Mouse (Mus musculus) heart, embryonic 11.5 days (tissue): ENCODE measurements around the gene Atg4c. TPM values are rescaled to one million over a fixed set of nuclear protein-coding genes. Genes with fewer than 3 reads are reported as not detected.

Experiments used
- ATAC-seq: fragments of 200-750 bp; cut with Nextera tagmentation; replicated peaks from 2 replicates; pipeline ENCODE4 v1.8.0; 2017; ENCODE audit warnings: moderate library complexity; ENCODE audit not compliant: insufficient number of reproducible peaks, low FRiP score, low TSS enrichment
- H3K27ac ChIP-seq: fragments of 300-500 bp; sonication (generic); 2 replicates; pipeline ENCODE4 v1.5.1; 2014; ENCODE audit warnings: mild to moderate bottlenecking, low read depth, low read length
- H3K27me3 ChIP-seq: fragments of 300-500 bp; sonication (generic); 2 replicates; pipeline ENCODE4 v1.6.1; 2014; ENCODE audit warnings: mild to moderate bottlenecking, low read length, mixed read lengths; ENCODE audit not compliant: control insufficient read depth, insufficient read depth
- H3K36me3 ChIP-seq: fragments of 300-500 bp; sonication (generic); 2 replicates; pipeline ENCODE4 v1.6.1; 2014; ENCODE audit warnings: mild to moderate bottlenecking, low read length, moderate library complexity, mixed read lengths; ENCODE audit not compliant: control insufficient read depth, insufficient read depth
- H3K4me1 ChIP-seq: fragments of 300-500 bp; sonication (generic); 2 replicates; pipeline ENCODE4 v1.6.1; 2014; ENCODE audit warnings: low read length; ENCODE audit not compliant: control insufficient read depth, insufficient read depth
- H3K4me2 ChIP-seq: fragments of 300-500 bp; sonication (generic); 2 replicates; pipeline ENCODE4 v1.6.1; 2014; ENCODE audit warnings: mild to moderate bottlenecking, moderate library complexity
- H3K4me3 ChIP-seq: fragments of 300-500 bp; sonication (generic); 2 replicates; pipeline ENCODE4 v1.5.1; 2014; ENCODE audit warnings: low read depth, low read length
- H3K9ac ChIP-seq: fragments of 300-500 bp; sonication (generic); 2 replicates; pipeline ENCODE4 v1.6.1; 2014; ENCODE audit warnings: mild to moderate bottlenecking, low read depth, low read length, moderate library complexity
- H3K9me3 ChIP-seq: fragments of 300-500 bp; sonication (generic); replicated peaks from 2 replicates; pipeline ENCODE4 v1.6.1; 2016; ENCODE audit warnings: low read length; ENCODE audit not compliant: control insufficient read depth
- WGBS: fragments of 180-500 bp; shearing (Covaris S2); extraction: QIAGEN DNeasy Blood & Tissue Kit; methylation state at CpG from one replicate; pipeline ENCODE4 v1.1.7; 2014; ENCODE audit not compliant: insufficient replicate concordance; 5-methylcytosine and 5-hydroxymethylcytosine counted together
- polyA plus RNA-seq: library from polyadenylated mRNA; unstranded; fragments of >200 nt; fragmentation: Nextera tagmentation; extraction: Ambion mirVana; gene quantifications from 2 replicates; pipeline ENCODE4 v1.2.1, GENCODE M21; 2014

Atg4c gene
- polyA plus RNA-seq, 1 experiment from 2014 or later = 11.0 TPM

DNA sequence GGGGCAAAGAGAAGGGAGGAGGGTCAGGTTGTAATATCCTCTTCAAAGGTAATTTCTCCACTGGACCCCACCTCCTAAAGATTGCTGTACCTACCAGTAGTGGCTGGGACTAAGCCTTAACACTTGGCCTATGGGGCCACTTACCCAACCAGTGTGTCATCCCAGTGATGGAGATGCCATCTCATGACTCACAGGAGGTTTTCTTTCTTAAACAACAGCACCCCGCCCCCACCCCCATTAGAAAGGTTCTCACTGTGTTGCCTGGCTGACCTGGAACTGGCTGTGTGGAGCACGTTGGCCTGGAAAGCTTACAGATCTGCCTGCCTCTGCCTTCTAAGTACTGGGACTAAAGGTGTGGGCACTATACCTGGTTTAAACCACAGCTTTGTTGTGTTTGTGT lies 69.5 kb downstream of the Atg4c start:
- no peaks in the 10 kb centered on the region for H3K9me3 ChIP-seq
- no peak overlapping the region for H3K4me2 ChIP-seq
- WGBS = 74% methylated on average over 2 of the region's 2 CpGs
- H3K27ac ChIP-seq = no peak overlapping the region
- no peaks in the 10 kb centered on the region for H3K36me3 ChIP-seq
- no peak overlapping the region for H3K9ac ChIP-seq
- no peak for ATAC-seq
- no peaks in the 10 kb centered on the region for H3K27me3 ChIP-seq
- no peak overlapping the region for H3K4me3 ChIP-seq
- no peaks in the 10 kb centered on the region for H3K4me1 ChIP-seq

DNA sequence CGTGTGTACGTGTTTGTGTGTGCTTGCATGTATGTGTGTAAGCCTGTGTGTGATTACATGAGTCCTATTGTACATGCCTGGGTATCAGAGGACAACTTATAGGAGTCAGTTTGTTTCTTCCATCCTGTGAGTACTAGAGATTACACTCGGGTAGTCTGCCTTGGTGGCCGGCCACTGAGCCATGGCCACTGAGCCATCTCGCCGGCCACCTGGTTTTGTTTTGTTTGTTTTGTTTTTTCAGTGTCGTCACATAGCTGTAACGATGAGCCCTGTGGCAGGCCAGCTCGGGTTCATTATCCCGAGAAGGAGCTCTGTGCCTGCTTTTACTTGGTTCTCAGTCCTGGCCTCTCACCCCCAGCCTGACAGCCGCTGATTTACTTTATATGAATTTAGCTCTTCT lies 69.9 kb downstream of the Atg4c start:
- H3K9ac ChIP-seq = no peak overlapping the region
- no peak overlapping the region for H3K4me3 ChIP-seq
- H3K9me3 ChIP-seq = no peaks in the 10 kb centered on the region
- H3K27ac ChIP-seq = no peak overlapping the region
- 72% methylated on average over 11 of the region's 11 CpGs for WGBS
- H3K4me1 ChIP-seq = no peaks in the 10 kb centered on the region
- H3K4me2 ChIP-seq = no peak overlapping the region
- no peaks in the 10 kb centered on the region for H3K36me3 ChIP-seq
- ATAC-seq = no peak
- H3K27me3 ChIP-seq = no peaks in the 10 kb centered on the region

DNA sequence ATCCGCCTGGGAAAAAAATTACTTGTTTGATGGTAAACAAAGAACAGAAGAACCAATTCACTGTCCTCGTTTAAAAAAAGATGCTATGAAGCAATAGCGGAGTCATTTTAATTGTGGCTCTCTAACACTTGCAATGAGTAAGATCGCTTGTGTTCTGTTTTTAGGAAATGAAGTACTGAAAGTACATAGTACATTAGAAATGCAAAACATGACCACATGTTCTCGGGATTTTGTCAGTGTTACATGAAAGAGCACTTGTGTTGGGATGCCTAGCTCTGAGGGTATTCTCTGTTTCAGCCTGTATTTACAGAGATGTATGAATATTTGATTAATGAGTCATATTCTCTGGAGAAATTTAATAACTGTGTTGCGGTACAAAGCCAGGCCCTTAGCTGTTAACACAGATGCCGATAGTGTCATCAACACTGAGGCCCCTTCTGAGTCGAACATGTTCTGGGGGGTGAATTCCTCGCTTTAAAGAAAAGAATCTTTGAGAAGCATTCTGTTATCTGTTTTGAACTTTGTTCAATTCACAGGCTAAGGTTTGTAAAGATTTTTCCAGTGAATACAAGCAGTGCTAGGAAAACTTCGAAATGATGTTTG lies 73.2 kb downstream of the Atg4c start:
- H3K27me3 ChIP-seq = no peaks in the 10 kb centered on the region
- H3K9ac ChIP-seq = no peak overlapping the region
- ATAC-seq = no peak
- no peak overlapping the region for H3K4me2 ChIP-seq
- no peaks in the 10 kb centered on the region for H3K36me3 ChIP-seq
- H3K27ac ChIP-seq = no peak overlapping the region
- no peaks in the 10 kb centered on the region for H3K9me3 ChIP-seq
- H3K4me3 ChIP-seq = no peak overlapping the region
- H3K4me1 ChIP-seq = no peaks in the 10 kb centered on the region
- 81% methylated on average over 10 of the region's 10 CpGs for WGBS

DNA sequence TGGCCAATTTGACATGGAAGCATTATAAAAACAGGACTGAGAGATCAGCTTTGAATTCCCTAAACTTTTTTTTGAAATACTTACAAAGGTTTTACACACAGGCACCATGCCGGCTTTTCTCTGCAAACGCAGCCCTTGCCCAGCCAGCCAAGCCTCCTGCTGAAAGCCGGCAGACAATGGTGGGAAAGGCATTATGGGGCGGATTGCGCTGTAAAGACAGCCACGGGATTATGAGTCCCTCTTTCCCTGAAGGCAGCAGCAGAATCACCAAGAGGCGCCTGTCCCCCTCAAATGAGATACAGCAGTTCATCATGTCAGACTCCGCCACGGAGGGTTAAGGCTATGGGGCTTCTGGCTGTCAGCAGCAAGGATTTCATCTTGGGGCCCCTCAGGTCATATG lies 79.1 kb downstream of the Atg4c start:
- no peak overlapping the region for H3K9ac ChIP-seq
- no peaks in the 10 kb centered on the region for H3K4me1 ChIP-seq
- ATAC-seq = no peak
- no peak overlapping the region for H3K27ac ChIP-seq
- H3K9me3 ChIP-seq = no peaks in the 10 kb centered on the region
- no peak overlapping the region for H3K4me3 ChIP-seq
- WGBS = 60% methylated on average over 9 of the region's 9 CpGs
- no peak overlapping the region for H3K4me2 ChIP-seq
- H3K27me3 ChIP-seq = no peaks in the 10 kb centered on the region
- no peaks in the 10 kb centered on the region for H3K36me3 ChIP-seq

DNA sequence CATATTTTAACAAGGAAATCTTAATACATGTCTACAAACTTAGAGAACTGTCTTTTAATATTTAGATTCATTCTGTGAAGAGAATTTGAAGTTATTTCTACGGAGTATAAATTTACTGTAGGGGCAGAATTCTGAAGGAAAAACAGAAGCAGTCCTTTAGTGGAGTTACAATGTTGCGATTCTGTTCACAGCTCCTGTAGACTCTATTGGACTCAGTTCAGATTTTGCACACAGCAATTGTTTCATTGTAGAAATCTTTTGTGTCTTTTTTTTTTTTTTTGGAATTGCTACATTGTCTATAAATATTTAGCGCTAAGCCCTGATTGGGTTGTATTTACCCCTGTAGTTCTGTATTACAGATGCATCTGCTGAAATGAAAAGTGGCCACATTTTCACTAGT lies 79.7 kb downstream of the Atg4c start:
- no peaks in the 10 kb centered on the region; the same call in 1 of the 2 replicates for H3K4me1 ChIP-seq
- H3K4me2 ChIP-seq = no peak overlapping the region
- H3K9ac ChIP-seq = no peak overlapping the region
- H3K4me3 ChIP-seq = no peak overlapping the region
- ATAC-seq = no peak
- no peak overlapping the region for H3K27ac ChIP-seq
- H3K27me3 ChIP-seq = no peaks in the 10 kb centered on the region
- 87% methylated on average over 3 of the region's 3 CpGs for WGBS
- H3K9me3 ChIP-seq = no peaks in the 10 kb centered on the region
- no peaks in the 10 kb centered on the region for H3K36me3 ChIP-seq

DNA sequence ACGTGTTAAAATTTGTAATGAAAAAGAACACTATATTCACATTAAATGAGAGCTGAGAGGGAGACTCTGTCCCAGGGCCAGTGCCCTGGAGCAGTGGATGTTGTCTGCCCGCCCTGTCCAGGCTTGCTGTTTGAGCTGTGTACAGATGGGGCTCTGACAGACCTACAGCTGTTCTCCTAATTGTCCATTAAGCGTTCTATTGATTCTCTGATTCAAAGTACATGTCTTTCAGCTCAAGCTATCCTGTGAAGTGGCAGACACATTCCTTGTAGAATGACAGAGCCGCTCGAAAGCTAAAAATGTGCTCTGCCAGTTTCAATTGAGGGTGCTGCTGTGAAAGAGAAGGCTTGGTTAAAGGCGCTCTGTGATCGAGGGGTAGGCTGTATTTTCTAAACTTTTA lies 80.2 kb downstream of the Atg4c start:
- WGBS = 66% methylated on average over 7 of the region's 7 CpGs
- H3K4me2 ChIP-seq = no peak overlapping the region
- H3K4me1 ChIP-seq = no peaks in the 10 kb centered on the region; the same call in 1 of the 2 replicates
- H3K9ac ChIP-seq = no peak overlapping the region
- H3K27me3 ChIP-seq = no peaks in the 10 kb centered on the region
- H3K4me3 ChIP-seq = no peak overlapping the region
- H3K36me3 ChIP-seq = no peaks in the 10 kb centered on the region
- no peak for ATAC-seq
- H3K27ac ChIP-seq = no peak overlapping the region
- H3K9me3 ChIP-seq = no peaks in the 10 kb centered on the region

DNA sequence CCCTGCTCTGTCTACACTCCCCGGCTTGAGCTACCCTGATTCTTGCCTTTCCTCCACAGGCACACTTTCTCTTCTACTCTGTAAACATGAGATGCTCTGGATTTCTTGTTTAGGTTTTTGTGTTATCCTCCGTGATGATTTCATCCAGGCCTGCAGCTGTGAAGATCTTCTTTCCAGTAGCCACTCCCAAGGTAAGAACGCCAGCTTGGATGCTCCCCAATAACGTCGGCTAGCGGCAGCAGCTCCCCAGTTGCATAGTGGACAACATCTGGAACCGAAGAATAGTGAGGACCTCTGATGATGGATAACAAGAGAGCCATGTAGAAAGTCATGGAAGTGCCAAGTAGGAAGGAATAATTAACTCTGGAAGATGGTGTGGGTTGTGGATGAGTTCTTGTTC lies 85.1 kb downstream of the Atg4c start:
- no peaks in the 10 kb centered on the region for H3K9me3 ChIP-seq
- no peak overlapping the region for H3K9ac ChIP-seq
- H3K4me2 ChIP-seq = no peak overlapping the region
- no peaks in the 10 kb centered on the region; the same call in 1 of the 2 replicates for H3K4me1 ChIP-seq
- no peak for ATAC-seq
- H3K36me3 ChIP-seq = no peaks in the 10 kb centered on the region
- H3K27ac ChIP-seq = no peak overlapping the region
- WGBS = 83% methylated on average over 7 of the region's 7 CpGs
- no peak overlapping the region for H3K4me3 ChIP-seq
- no peaks in the 10 kb centered on the region for H3K27me3 ChIP-seq

DNA sequence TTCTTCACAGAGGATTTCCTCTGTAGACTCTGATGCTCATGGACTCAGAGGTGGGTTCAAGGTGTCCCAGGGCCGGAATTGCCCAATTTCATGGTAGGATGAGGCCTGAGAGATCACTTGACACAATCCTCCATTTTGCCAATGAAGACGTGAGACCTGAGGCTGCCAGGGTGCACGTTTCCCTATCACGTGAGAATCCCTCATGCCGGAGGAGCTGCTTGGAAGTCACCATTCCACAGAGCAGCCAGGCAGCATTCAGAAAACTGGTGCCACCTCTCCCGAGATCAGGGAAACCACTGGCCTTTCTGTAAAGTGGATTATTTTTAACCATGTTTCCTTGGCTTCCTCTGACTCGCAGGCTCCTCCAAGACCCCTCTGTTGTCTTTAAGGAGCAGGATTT lies 88.0 kb downstream of the Atg4c start:
- no peak overlapping the region for H3K4me3 ChIP-seq
- WGBS = 68% methylated on average over 7 of the region's 7 CpGs
- H3K4me2 ChIP-seq = no peak overlapping the region
- no peaks in the 10 kb centered on the region for H3K27me3 ChIP-seq
- H3K27ac ChIP-seq = no peak overlapping the region
- no peak for ATAC-seq
- H3K9me3 ChIP-seq = no peaks in the 10 kb centered on the region
- no peaks in the 10 kb centered on the region for H3K36me3 ChIP-seq
- H3K9ac ChIP-seq = no peak overlapping the region
- H3K4me1 ChIP-seq = no peaks in the 10 kb centered on the region; the same call in 1 of the 2 replicates

DNA sequence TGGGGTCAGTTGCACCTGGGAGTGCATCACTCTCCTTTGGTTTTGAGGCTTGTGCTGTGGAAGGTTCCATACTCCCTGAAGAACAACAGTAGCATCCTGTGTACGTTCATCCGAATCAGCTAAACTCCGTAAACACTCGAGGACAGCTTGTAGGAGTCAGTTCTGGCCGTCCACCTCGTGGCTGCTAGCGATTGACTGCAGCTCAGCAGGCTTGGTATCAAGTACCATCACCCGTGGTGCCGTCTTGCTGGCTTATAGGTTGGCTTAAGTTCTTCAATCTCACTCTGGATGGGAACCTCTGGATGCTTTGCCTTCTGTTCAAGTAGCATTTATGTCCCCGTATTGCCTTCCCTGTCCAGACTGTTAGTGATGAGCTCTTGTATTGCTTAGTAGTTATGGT lies 95.6 kb downstream of the Atg4c start:
- Histone ChIP-seq H3K4me1 (no peaks in the 10 kb centered on the region), H3K27ac (no peak overlapping the region), H3K27me3 (no peaks in the 10 kb centered on the region), H3K9ac (no peak overlapping the region), H3K9me3 (no peaks in the 10 kb centered on the region), H3K36me3 (no peaks in the 10 kb centered on the region), H3K4me3 (no peak overlapping the region), H3K4me2 (no peak overlapping the region)
- 84% methylated on average over 10 of the region's 10 CpGs for WGBS
- ATAC-seq = no peak
